Mouse (Mus musculus): Measurements from ENCODE around the gene Dnajb7. TPM values are rescaled to one million over a fixed set of nuclear protein-coding genes. Genes with fewer than 3 reads are reported as not detected.

The Dnajb7 gene
- total RNA-seq (2021) = under 1 TPM in 1 of 2 experiments, not detected in 1; 0.31 TPM
- long read RNA-seq, experiment 1 = 0 reads
- long read RNA-seq, experiment 2 = 0 reads

DNA sequence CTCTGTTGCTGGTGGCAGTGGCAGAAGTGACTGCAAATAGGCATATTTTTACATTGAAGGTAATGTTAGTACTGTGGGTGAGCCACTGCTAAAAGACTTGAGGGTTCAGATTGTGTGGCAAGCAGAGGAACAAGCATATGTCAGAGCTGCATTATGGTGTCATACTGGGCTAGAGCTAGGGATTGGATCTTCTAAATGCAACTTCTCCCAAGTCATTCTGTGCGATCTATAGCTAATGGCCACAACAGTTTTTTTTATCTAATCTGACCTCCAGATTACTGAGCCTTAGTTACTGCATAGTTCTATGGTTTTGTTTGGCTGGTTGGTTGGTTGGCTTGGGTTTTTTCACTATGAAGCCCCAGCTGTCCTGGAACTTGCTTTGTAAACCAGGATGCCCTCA, at the start of gene Dnajb7:
Gene Dnajb7, minus strand, starts transcription at position 101 of the 400 bp plus-strand sequence.
- no peak for DNase-seq (ENCODE audit: low spot score in 2 of 2)

DNA sequence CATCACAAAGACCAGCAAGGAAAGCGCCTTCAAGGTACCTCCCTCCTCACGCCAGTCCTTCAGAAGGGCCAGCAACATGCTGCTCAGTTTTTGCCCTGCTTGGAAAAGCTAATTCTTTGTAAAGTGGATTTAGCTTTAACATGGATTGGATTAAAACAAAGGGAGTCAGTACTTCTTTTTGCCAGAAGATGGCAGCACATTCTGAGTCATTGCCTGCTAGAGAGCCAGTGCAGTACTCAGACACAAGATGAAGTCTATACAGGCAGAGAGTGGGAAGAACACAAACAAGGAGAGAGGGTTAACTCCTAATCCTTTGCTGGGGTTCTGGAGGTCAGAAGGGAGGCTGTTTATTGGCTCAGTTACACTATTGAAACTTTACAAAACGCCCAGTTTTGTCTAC, 40.4 kb upstream of the Dnajb7 start:
- DNase-seq (ENCODE audit: low spot score in 2 of 2) = no peak

DNA sequence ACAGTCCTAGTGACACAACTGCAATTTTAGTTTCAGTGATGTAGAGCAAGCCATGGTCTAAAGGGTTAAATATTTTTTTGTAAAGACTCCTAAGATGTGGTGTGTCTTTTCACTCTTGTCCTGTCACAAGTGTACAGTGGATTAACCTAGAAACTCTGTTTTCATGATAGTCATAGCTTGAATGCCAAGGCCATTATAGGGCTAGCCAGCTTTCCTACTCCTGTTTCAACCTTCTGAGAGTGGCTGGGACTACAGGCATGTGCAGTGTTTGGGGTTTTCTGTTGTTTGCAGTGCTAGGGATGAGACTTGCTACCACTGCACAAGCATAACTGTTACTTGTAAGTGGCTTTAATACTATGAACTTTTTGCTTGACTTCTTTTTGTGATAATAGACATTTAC, 31.1 kb upstream of the Dnajb7 start:
- DNase-seq (ENCODE audit: low spot score in 2 of 2) = no peak

DNA sequence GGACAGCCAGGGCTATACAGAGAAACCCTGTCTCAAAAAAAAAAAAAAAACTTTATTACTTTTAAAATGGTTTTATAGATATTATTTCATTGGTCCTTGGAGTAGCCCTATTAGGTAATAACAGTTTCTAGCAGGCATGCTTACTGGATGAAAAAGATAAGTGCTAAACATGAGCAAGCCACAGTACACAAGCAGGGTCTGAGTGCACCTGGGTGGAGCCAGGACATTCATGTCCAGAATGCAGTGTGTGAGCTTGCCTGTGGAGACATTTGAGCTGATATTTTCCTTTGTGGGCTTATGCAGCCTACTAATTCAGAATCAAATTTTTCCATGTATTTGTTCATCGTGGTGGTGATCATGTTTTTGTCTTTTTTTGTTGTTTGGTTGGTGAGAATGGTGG, 30.2 kb upstream of the Dnajb7 start:
- DNase-seq (ENCODE audit: low spot score in 2 of 2) = no peak

DNA sequence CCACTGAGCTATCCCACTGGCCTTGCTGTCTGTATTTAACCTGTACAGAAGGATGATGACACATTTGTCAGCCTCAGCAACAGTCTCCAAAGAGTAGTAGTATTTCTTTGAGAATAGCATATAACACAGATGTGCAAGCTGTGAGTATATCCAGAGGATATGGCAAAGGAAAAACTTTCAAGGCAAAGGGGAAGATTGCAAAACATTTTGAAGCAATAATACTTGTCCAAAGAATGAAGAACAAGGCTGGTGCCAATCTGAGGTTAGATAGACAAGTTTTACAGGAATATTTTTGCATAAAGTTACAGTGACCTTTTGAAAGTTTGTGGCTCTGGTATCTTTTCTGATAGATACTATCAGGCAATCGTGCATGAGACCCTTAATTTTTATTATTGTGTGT, 23.1 kb upstream of the Dnajb7 start:
- no peak for DNase-seq (ENCODE audit: low spot score in 2 of 2)

DNA sequence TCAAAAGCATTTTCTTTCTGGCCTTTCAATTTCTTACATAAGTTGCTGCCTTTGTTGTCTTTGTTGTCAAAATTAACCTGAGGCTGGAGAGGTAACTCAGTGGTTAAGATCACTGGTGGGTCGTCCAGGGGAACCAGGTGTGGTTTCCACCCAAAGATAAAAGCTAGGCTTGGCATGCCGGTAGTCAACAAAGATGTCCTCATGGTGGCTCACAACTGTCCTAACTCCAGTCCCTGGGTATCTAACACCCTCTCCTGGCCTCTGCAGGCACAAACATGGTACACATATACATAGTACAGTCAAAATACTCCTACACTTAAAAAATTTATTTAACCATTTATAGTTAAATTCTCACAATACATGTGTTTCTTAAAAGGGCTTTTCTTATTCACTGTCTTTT, 19.8 kb upstream of the Dnajb7 start:
- DNase-seq (ENCODE audit: low spot score in 2 of 2) = no peak

DNA sequence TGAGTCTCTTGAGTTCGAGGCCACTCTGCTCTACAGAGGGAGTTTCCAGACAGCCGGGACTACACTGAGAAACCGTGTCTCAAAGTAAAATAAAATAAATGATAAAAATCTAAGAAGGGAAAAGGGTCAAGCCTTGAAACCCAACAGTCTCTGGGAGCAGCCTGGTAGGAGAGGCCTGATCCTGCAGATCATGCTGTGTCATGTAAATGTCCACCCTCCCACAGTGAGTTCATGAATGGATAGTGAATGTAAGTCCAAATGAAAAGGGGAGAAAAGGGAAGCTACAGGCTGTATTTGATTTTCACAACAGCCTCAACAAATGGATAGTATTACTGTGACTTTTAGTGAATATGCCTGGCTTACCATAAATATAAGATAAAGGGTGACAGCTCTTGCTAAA, 17.2 kb upstream of the Dnajb7 start:
- DNase-seq (ENCODE audit: low spot score in 2 of 2) = no peak

DNA sequence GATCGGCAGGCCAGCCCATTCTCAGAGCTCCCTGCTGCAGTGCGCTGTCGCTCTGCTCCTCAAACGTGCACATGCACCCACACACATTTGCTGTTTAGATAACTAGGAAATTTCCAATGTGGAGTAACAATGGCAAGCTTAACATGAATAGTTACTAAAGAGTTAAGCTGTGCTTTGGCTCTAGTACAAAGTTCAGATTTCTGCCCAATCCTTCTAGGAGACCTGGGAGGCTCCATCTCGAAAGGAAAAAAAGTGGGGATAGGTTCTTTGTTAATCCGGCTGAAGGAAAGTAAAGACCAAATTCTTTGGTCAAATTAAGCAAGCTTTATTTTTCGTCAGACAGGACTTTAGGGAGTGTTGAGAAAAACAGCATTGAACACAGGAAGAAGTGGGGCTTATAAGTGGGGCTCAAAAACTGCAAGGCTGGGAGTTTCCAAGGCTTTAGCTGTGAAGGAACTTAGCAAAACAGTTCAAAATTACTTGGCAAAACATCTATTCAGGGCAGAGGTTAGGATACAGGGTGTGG, 14.1 kb upstream of the Dnajb7 start:
- no peak for DNase-seq (ENCODE audit: low spot score in 2 of 2)

DNA sequence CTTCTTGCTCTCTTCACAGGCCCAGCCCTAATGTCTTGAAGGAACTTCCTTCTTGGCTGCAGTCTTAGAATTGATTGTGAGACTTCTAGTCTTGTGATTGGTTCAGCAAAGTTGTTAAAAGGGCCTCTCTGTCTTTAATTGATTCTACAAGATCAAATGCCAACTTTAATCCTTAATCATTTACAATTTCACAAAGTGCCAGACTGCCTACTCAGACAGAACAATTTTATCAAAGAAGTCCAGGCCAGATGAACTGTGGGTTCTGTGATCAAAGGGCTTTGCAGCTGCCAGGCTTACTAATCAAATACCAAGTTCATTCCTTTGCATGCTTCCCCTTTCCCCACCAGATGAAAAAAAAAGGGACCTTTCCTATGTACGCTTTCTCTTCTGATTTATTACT, 13.4 kb upstream of the Dnajb7 start:
- no peak for DNase-seq (ENCODE audit: low spot score in 2 of 2)

DNA sequence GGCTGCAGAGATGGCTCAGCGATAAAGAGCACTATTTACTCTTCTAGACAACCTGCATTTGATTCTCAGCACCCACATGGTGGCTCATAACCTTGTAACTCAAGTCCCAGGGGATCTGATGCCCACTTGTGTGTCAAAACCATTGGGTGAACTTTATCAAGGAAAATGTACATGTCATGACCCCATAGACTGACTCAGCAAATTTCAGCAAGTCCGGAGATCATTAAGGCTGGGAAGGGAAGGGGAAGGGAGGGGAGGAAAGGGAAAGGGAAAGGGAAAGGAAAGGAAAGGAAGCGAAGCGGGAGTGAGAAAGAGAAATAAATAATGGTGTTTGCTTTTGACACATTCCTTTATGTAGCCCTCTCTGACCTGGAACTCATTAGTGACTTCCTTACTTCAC, 10.0 kb upstream of the Dnajb7 start:
- DNase-seq (ENCODE audit: low spot score in 2 of 2) = no peak

DNA sequence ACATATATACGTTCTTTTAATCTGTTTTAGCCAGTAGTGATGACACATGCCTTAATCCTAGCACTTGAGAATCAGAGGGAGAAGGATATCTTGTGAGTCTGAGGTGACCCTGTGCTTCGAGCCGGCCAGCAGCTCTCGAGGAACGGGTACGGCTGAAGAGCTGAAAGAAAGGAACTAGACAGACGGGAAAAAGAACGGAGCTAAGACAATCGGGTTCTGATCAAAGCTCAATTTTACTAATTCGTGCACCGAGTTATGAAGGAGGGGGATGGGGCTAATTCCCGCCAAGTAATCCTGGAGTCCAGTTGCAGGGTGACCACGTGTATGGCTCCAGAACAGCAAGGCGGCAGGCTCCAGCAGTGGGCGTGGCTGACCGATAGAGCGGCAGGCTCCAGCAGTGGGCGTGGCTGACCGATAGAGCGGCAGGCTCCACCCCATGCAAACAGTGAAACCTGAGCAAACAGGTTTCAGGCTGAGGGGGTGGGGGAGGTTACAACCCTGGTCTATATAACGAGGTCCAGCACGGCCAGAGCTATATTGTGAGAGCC, 8.7 kb upstream of the Dnajb7 start:
- DNase-seq (ENCODE audit: low spot score in 2 of 2) = peak in 1 of 2 experiments; percentile 33

DNA sequence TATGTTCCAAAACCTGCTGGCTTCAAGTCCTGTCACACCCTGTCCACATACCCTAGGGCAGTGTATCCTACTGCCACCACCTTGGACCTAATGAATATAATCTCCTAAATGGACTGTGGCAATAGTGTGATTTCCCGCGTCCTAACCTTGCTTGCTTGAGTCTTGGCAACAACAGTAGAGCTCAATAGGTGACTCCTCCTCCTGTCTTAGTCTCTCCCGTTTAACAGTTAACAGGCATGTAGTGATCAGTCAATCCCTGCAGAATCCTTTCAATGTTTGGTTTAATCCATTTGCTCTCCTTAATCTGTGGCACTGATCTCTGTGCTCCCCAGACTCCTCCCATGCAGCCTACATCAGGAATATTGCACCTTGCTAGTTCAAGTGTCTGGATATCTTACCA, 3.1 kb downstream of the Dnajb7 start:
- DNase-seq (ENCODE audit: low spot score in 2 of 2) = no peak

DNA sequence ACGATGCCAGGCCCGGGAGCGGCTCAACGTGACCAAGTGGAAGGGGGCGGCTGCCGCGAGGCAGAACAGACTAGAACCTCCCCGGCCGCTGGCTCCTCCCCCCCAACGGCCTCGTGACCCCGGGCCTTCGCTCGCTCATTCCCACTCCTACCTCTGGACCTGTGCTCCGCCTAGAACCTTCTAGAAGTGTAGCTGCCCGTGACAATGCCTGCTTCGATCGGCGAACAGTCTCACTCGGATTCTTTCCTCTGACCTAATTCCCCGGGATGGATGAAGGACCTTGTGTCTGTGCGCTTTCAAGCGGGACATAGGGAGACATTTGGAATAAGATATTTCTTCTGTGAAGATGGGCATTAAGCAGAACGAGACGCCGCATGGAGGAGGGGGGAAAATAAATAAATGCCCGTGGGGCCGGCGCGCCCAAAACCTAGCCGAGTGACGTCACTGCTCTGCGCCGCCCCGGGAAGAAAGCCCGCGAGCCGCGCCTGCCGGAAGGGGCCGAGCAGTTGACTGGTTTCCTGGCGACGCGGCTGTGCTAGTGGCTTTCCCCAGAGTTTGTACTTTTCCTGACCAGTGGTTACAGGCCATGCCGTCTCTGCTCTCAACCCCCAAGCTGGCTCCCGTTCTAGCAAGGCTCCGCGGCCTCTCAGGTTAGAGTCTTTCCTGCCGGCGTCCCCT, 8.3 kb downstream of the Dnajb7 start, which contains the start of the genes St13 and Xpnpep3:
Gene St13, minus strand, starts transcription at position 440 of the 678 bp plus-strand sequence.
Gene Xpnpep3, plus strand, starts transcription at position 501 of the 678 bp plus-strand sequence.
- peak; percentile 94 to 97 for DNase-seq (ENCODE audit: low spot score in 2 of 2)

DNA sequence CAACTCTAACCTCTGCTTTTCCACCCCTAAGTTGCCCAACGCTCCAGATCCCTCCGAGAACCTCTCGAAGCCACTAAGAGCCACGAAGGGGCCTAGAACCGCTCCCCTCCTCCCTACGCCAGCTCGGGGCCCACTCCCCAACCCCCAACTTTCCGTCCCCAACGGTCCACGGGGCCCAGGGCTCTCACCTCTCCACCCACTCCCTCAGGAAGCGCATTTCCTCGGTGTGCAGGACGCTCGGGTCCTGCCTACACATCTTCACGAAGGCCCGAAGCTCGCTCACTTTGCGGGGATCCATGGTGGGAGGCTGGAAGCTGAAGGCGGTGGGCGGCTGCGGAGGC, 8.8 kb downstream of the Dnajb7 start:
- no peak for DNase-seq (ENCODE audit: low spot score in 2 of 2)

DNA sequence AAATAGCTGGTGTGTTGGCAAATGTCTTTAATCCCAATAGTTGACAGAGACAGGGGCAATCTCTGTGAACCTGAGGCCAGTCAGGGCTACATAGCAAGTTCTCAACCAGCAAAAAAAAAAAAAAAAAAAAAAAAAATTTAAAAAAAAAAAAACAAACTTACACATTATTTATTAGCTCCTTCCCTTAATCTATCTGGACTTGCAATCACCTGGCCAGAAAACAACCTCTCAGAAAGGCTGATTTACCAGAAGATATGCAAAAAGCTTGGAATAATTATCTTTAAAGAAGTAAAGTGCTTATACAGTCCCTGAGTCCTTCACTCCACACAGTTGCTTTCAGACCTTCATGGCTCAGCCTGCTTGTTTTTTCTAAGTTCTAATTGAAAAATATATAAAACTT, 9.9 kb downstream of the Dnajb7 start:
- no peak for DNase-seq (ENCODE audit: low spot score in 2 of 2)

DNA sequence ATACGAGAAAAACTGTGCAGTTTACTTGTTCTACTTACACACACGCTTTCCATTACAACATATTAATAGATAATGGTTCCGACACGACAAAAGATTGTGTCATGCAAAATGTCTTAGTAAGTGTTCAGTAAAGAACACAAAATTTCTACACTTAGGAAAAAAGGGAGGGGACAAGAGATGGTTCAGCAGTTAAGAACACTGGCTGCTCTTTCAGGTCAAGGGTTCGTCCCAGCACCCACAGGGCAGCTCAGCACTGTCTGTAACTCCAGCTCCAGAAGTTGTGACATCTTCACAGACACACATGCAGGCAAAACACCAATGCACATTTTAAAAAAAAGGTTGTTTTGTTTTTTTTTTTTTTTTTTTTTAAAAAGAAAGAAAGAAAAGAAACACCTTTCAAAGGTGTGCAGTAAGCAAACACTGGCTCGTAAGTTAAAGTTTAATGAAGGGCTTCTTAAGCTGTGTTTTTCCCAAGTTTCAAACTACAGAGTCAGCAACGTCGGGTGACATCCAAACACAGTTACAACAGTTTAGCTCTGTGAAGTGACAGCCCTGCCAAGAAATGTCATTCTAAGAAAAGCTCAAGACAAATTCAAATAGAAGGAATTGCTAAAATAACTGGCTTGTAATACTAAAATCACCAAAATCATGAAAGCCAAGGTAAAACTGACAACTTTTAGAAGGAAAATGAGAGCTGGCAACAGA, 13.7 kb downstream of the Dnajb7 start:
- DNase-seq (ENCODE audit: low spot score in 2 of 2) = no peak

DNA sequence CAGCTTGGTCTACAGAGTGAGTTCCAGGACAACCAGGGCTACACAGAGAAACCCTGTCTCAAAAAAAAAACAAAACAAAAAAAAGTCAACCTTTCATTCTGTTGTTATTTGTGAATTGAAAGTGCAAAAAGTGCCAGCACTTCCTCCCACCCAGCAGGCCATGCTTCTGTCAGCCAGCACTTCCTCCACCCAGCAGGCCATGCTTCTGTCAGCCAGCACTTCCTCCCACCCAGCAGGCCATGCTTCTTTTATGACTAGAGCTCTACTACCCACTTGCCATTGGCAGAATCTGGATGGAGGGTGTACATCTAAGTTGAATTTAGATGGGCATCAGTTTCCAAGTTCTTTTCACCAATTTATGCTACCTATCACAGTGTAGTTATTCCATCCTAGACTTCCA, 15.1 kb downstream of the Dnajb7 start:
- DNase-seq (ENCODE audit: low spot score in 2 of 2) = no peak

DNA sequence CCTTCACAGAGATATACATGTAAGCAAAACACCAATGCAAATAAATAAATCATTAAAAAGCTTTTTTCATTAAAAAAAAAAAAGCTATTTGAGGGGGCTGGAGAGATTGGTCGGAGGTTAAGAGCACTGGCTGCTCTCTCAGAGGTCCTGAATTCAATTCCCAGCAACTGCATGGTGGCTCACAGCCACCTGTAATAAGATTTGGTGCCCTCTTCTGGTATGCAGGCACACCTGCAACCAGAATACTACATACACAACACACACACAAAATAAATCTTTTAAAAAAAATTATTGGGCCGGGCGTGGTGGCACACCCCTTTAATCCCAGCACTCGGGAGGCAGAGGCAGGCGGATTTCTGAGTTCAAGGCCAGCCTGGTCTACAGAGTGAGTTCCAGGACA, 21.8 kb downstream of the Dnajb7 start:
- no peak for DNase-seq (ENCODE audit: low spot score in 2 of 2)

DNA sequence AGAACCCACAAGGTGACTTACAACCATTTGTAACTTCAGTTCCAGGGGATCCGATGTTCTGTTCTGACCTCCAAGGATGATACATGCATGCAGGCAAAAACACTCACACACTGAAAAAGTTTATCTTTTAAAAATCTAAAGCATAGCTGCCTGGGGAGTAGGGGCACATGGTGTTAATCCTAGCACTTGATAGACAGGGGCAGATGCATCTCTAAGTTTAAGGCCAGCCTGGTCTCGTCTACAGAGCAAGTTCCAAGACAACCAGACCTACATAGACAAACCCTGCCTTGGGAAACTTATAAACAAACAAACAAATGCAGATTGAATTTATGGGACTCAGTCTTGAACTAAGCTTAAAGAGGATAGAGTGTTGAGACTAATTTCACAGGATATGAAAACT, 29.3 kb downstream of the Dnajb7 start:
- DNase-seq (ENCODE audit: low spot score in 2 of 2) = no peak

DNA sequence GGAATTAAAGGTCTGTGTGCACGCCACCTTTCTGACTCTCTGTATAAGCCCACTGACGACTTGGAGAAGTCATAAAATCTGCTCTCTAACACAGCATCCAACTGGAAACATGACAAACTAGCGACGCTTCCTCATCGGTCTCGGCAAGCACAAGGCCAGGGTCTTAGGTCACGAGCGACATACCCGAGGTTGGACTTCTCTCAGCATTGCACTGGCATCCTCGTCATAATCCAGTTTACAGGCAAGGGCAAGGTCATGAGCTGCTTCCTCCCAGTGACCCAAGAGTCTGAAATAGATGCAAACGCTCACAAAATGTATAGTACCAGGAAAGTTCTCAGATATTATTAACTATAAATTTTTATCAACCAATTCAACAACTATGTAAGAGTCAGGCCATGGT, 33.5 kb downstream of the Dnajb7 start:
- DNase-seq (ENCODE audit: low spot score in 2 of 2) = no peak

DNA sequence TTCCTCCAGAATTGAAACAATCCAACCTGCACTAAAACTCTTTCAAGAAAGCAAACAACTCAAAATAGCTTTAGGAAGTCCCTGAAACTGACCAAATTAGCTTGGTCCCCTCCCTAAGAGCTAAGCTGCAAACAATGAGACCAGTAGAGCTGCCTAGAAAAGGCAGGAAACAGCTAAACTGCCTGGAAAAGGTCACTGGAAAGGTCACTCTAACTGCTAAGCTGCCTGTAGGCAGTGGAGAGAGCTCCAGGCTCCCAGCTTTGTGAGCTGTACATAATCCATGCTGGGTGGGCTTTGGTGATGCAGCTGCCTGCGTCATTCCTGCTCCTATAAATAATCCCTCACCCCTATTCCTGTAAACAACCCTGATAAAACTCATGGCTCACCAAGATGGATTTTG, 37.7 kb downstream of the Dnajb7 start:
- DNase-seq (ENCODE audit: low spot score in 2 of 2) = no peak

DNA sequence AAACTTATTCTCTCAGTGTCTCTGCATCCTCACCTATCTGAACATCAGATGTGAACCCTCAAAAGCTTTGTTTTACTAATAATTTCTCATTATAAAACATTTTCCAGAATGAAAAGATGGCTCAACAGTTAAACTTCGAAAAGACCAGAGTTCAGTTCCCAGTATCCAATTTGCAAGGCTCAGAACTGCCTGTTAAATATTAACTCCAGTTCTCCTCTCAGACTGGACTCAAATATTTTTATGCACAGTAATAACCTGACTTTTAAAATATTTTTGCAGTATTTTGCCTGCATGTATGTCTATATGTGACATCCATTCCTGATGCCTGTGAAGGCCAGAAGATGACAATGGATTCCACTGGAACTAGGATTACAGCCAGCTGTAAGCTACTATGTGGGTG, 39.5 kb downstream of the Dnajb7 start:
- DNase-seq (ENCODE audit: low spot score in 2 of 2) = no peak

Data from adrenal gland, postnatal 4 days (tissue).